Mouse (Mus musculus) brain, embryonic 14.5 days (tissue): ENCODE results near the gene Cfap126.
"Not testable (repeated sequence)": the region's sequence is repeated elsewhere in the genome, so short reads cannot be mapped to it uniquely, and the experiment has no call there.

Experiments used
- CTCF ChIP-seq: fragments of 200-500 bp; IDR thresholded peaks from 2 replicates; pipeline ENCODE4 v1.5.1; 2012; ENCODE audit warnings: inconsistent platforms, mild to moderate bottlenecking, moderate library complexity, borderline replicate concordance; ENCODE audit not compliant: insufficient read depth, insufficient read length; ENCODE audit errors: extremely low read depth
- POLR2A ChIP-seq: fragments of 200-500 bp; IDR thresholded peaks from 2 replicates; pipeline ENCODE4 v1.6.1; 2012; ENCODE audit warnings: mild to moderate bottlenecking, inconsistent platforms, borderline replicate concordance; ENCODE audit not compliant: poor library complexity, insufficient read depth, insufficient read length, severe bottlenecking; ENCODE audit errors: extremely low read depth

DNA sequence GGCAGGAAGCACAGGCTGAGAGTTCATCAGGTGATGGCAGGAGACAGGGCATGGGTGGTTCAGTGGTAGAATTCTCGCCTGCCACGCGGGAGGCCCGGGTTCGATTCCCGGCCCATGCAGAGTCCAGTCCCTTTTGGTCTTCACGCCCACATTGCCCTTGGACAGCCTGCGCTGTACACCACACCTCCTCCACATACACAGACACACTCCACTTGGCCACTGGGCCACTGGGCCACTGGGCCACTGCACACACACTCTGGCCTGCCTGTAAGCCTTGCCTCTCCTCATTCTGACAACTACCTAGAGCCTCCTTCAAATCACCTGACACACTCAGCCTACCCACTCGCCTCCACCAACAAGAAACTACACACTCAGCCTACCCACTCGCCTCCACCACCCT lies 47.1 kb upstream of the Cfap126 start:
- TF ChIP-seq POLR2A, CTCF: not testable (repeated sequence)
